Mouse (Mus musculus): Measurements from ENCODE around the gene Tomm40l. TPM values are rescaled to one million over a fixed set of nuclear protein-coding genes. Genes with fewer than 3 reads are reported as not detected.

The Tomm40l gene
- polyA plus RNA-seq, 2 experiments, result 26.3 to 29.2 TPM

- Histone ChIP-seq H3K4me2 (replicated peaks; ENCODE audit: low read depth, low read length, severe bottlenecking) (no peak overlapping the region), H3K27ac (replicated peaks; ENCODE audit: low read depth, low read length) (no peak overlapping the region), H3K36me3 (ENCODE audit: control insufficient read depth, insufficient read depth, low read length) (no peaks in the 10 kb centered on the region), H3K9ac (ENCODE audit: low read depth, low read length, severe bottlenecking) (no peak overlapping the region), H3K4me1 (ENCODE audit: control insufficient read depth, insufficient read depth, low read length) (no peaks in the 10 kb centered on the region), H3K4me3 (replicated peaks; ENCODE audit: low read length) (no peak overlapping the region), H3K27me3 (ENCODE audit: control insufficient read depth, insufficient read depth, low read length) (no peaks in the 10 kb centered on the region), H3K9me3 (ENCODE audit: control insufficient read depth, low read length) (no peaks in the 10 kb centered on the region)
- no peak for DNase-seq (ENCODE audit: low spot score)
- WGBS, result 58% methylated on average over 3 of the region's 3 CpGs
- ATAC-seq (ENCODE audit: low FRiP score, low read depth), result no peak
- TF ChIP-seq POLR2A (IDR thresholded peaks at IDR 0.05; ENCODE audit: borderline replicate concordance, extremely low read depth, insufficient read depth, insufficient read length), result no peak
These were observed 52.4 kb downstream of the Tomm40l start for GRCm38 (mm10) chr1:171169913-171170312.

GRCm38 (mm10) chr1:171168906-171169305 is 53.4 kb downstream of the Tomm40l start:
- DNase-seq (ENCODE audit: low spot score), result no peak
- TF ChIP-seq POLR2A (IDR thresholded peaks at IDR 0.05; ENCODE audit: borderline replicate concordance, extremely low read depth, insufficient read depth, insufficient read length), result no peak

More at GRCm38 (mm10) chr1:171168906-171169305, 53.4 kb downstream of the Tomm40l start:
- 83% methylated on average over 12 of the region's 12 CpGs for WGBS
- no peaks in the 10 kb centered on the region for H3K36me3 ChIP-seq (ENCODE audit: control insufficient read depth, insufficient read depth, low read length)
- H3K9ac ChIP-seq (ENCODE audit: low read depth, low read length, severe bottlenecking), result no peak overlapping the region
- H3K4me1 ChIP-seq (ENCODE audit: control insufficient read depth, insufficient read depth, low read length), result no peaks in the 10 kb centered on the region
- no peak overlapping the region for H3K4me3 ChIP-seq (replicated peaks; ENCODE audit: low read length)
- H3K27ac ChIP-seq (replicated peaks; ENCODE audit: low read depth, low read length), result no peak overlapping the region
- H3K9me3 ChIP-seq (ENCODE audit: control insufficient read depth, low read length), result no peaks in the 10 kb centered on the region
- no peaks in the 10 kb centered on the region for H3K27me3 ChIP-seq (ENCODE audit: control insufficient read depth, insufficient read depth, low read length)
- no peak for ATAC-seq (ENCODE audit: low FRiP score, low read depth)
- H3K4me2 ChIP-seq (replicated peaks; ENCODE audit: low read depth, low read length, severe bottlenecking), result no peak overlapping the region

Other genes with a start within 250 kb of the Tomm40l start
- 2.1 and 2.6 TPM in 2 replicates for gene Fcgr2b, start 246.0 kb downstream of the Tomm40l start, polyA plus RNA-seq (2012; rRNA removed)
- 2.1 and 3.2 TPM in 2 replicates for gene Fcgr2b, start 246.0 kb downstream of the Tomm40l start, polyA plus RNA-seq (2014; fragmentation: Nextera tagmentation; extraction: Ambion mirVana)
- 0.75 and 1.2 TPM in 2 replicates for gene Fcgr4, start 203.6 kb downstream of the Tomm40l start, polyA plus RNA-seq (2012; rRNA removed)
- gene Fcgr4, start 203.6 kb downstream of the Tomm40l start, polyA plus RNA-seq (2014; fragmentation: Nextera tagmentation; extraction: Ambion mirVana), result 0.59 and 0.79 TPM in 2 replicates
- 12.8 and 13.7 TPM in 2 replicates for gene Fcgr3, start 157.6 kb downstream of the Tomm40l start, polyA plus RNA-seq (2012; rRNA removed)
- 17.6 and 19.7 TPM in 2 replicates for gene Fcgr3, start 157.6 kb downstream of the Tomm40l start, polyA plus RNA-seq (2014; fragmentation: Nextera tagmentation; extraction: Ambion mirVana)
- 2.1 and 2.7 TPM in 2 replicates for gene Cfap126, start 108.6 kb downstream of the Tomm40l start, polyA plus RNA-seq (2012; rRNA removed)
- 1.1 and 1.3 TPM in 2 replicates for gene Cfap126, start 108.6 kb downstream of the Tomm40l start, polyA plus RNA-seq (2014; fragmentation: Nextera tagmentation; extraction: Ambion mirVana)
- 246 and 314 TPM in 2 replicates for gene Sdhc, start 71.9 kb downstream of the Tomm40l start, polyA plus RNA-seq (2012; rRNA removed)
- gene Sdhc, start 71.9 kb downstream of the Tomm40l start, polyA plus RNA-seq (2014; fragmentation: Nextera tagmentation; extraction: Ambion mirVana), result 273 and 281 TPM in 2 replicates
- 14.6 and 19.8 TPM in 2 replicates for gene Mpz, start 71.8 kb downstream of the Tomm40l start, polyA plus RNA-seq (2012; rRNA removed)
- gene Mpz, start 71.8 kb downstream of the Tomm40l start, polyA plus RNA-seq (2014; fragmentation: Nextera tagmentation; extraction: Ambion mirVana), result 4.9 and 5.3 TPM in 2 replicates
- gene Pcp4l1, start 26.2 kb downstream of the Tomm40l start, polyA plus RNA-seq (2012; rRNA removed), result 3.3 and 3.9 TPM in 2 replicates
- 6.0 and 6.3 TPM in 2 replicates for gene Pcp4l1, start 26.2 kb downstream of the Tomm40l start, polyA plus RNA-seq (2014; fragmentation: Nextera tagmentation; extraction: Ambion mirVana)
- 0.04 and 0.06 TPM in 2 replicates for gene Nr1i3, start 8.5 kb downstream of the Tomm40l start, polyA plus RNA-seq (2012; rRNA removed)
- 0.30 and 0.32 TPM in 2 replicates for gene Nr1i3, start 8.5 kb downstream of the Tomm40l start, polyA plus RNA-seq (2014; fragmentation: Nextera tagmentation; extraction: Ambion mirVana)
- 4.7 and 8.1 TPM in 2 replicates for gene Apoa2, start 2.5 kb upstream of the Tomm40l start, polyA plus RNA-seq (2012; rRNA removed)
- gene Apoa2, start 2.5 kb upstream of the Tomm40l start, polyA plus RNA-seq (2014; fragmentation: Nextera tagmentation; extraction: Ambion mirVana), result 1.6 and 1.9 TPM in 2 replicates
- 49.7 and 65.5 TPM in 2 replicates for gene Fcer1g, start 11.9 kb upstream of the Tomm40l start, polyA plus RNA-seq (2012; rRNA removed)
- 85.7 and 91.4 TPM in 2 replicates for gene Fcer1g, start 11.9 kb upstream of the Tomm40l start, polyA plus RNA-seq (2014; fragmentation: Nextera tagmentation; extraction: Ambion mirVana)
- gene Adamts4, start 27.9 kb upstream of the Tomm40l start, polyA plus RNA-seq (2012; rRNA removed), result 8.6 and 11.7 TPM in 2 replicates
- 10.1 and 10.6 TPM in 2 replicates for gene Adamts4, start 27.9 kb upstream of the Tomm40l start, polyA plus RNA-seq (2014; fragmentation: Nextera tagmentation; extraction: Ambion mirVana)
- gene Ndufs2, start 28.9 kb upstream of the Tomm40l start, polyA plus RNA-seq (2012; rRNA removed), result 148 and 151 TPM in 2 replicates
- 216 and 234 TPM in 2 replicates for gene Ndufs2, start 28.9 kb upstream of the Tomm40l start, polyA plus RNA-seq (2014; fragmentation: Nextera tagmentation; extraction: Ambion mirVana)
- 87.2 and 111 TPM in 2 replicates for gene B4galt3, start 47.8 kb upstream of the Tomm40l start, polyA plus RNA-seq (2012; rRNA removed)
- gene B4galt3, start 47.8 kb upstream of the Tomm40l start, polyA plus RNA-seq (2014; fragmentation: Nextera tagmentation; extraction: Ambion mirVana), result 68.7 and 72.5 TPM in 2 replicates
- 133 and 152 TPM in 2 replicates for gene Ppox, start 58.7 kb upstream of the Tomm40l start, polyA plus RNA-seq (2012; rRNA removed)
- gene Ppox, start 58.7 kb upstream of the Tomm40l start, polyA plus RNA-seq (2014; fragmentation: Nextera tagmentation; extraction: Ambion mirVana), result 55.7 and 67.2 TPM in 2 replicates
- 104 and 128 TPM in 2 replicates for gene Usp21, start 65.5 kb upstream of the Tomm40l start, polyA plus RNA-seq (2012; rRNA removed)
- gene Usp21, start 65.5 kb upstream of the Tomm40l start, polyA plus RNA-seq (2014; fragmentation: Nextera tagmentation; extraction: Ambion mirVana), result 81.2 and 96.0 TPM in 2 replicates
- gene Ufc1, start 72.5 kb upstream of the Tomm40l start, polyA plus RNA-seq (2012; rRNA removed), result 46.5 and 60.9 TPM in 2 replicates
- gene Ufc1, start 72.5 kb upstream of the Tomm40l start, polyA plus RNA-seq (2014; fragmentation: Nextera tagmentation; extraction: Ambion mirVana), result 133 and 135 TPM in 2 replicates
- gene Dedd, start 106.6 kb upstream of the Tomm40l start, polyA plus RNA-seq (2012; rRNA removed), result 72.5 and 81.1 TPM in 2 replicates
- gene Dedd, start 106.6 kb upstream of the Tomm40l start, polyA plus RNA-seq (2014; fragmentation: Nextera tagmentation; extraction: Ambion mirVana), result 50.9 and 57.7 TPM in 2 replicates
- gene Nit1, start 123.1 kb upstream of the Tomm40l start, polyA plus RNA-seq (2012; rRNA removed), result 50.0 and 54.0 TPM in 2 replicates
- gene Nit1, start 123.1 kb upstream of the Tomm40l start, polyA plus RNA-seq (2014; fragmentation: Nextera tagmentation; extraction: Ambion mirVana), result 29.0 and 30.4 TPM in 2 replicates
- gene Pfdn2, start 123.2 kb upstream of the Tomm40l start, polyA plus RNA-seq (2012; rRNA removed), result 40.5 and 82.5 TPM in 2 replicates
- 43.0 and 48.0 TPM in 2 replicates for gene Pfdn2, start 123.2 kb upstream of the Tomm40l start, polyA plus RNA-seq (2014; fragmentation: Nextera tagmentation; extraction: Ambion mirVana)
- gene Klhdc9, start 138.3 kb upstream of the Tomm40l start, polyA plus RNA-seq (2012; rRNA removed), result 1.1 and 1.3 TPM in 2 replicates
- 0.88 and 1.1 TPM in 2 replicates for gene Klhdc9, start 138.3 kb upstream of the Tomm40l start, polyA plus RNA-seq (2014; fragmentation: Nextera tagmentation; extraction: Ambion mirVana)
- gene Nectin4, start 147.6 kb upstream of the Tomm40l start, polyA plus RNA-seq (2012; rRNA removed), result 16.6 and 19.4 TPM in 2 replicates
- gene Nectin4, start 147.6 kb upstream of the Tomm40l start, polyA plus RNA-seq (2014; fragmentation: Nextera tagmentation; extraction: Ambion mirVana), result 19.2 and 21.0 TPM in 2 replicates
- 2.0 and 2.5 TPM in 2 replicates for gene Arhgap30, start 166.4 kb upstream of the Tomm40l start, polyA plus RNA-seq (2012; rRNA removed)
- 1.6 and 2.5 TPM in 2 replicates for gene Arhgap30, start 166.4 kb upstream of the Tomm40l start, polyA plus RNA-seq (2014; fragmentation: Nextera tagmentation; extraction: Ambion mirVana)
- gene Usf1, start 188.8 kb upstream of the Tomm40l start, polyA plus RNA-seq (2012; rRNA removed), result 97.0 and 128 TPM in 2 replicates
- 86.2 and 89.9 TPM in 2 replicates for gene Usf1, start 188.8 kb upstream of the Tomm40l start, polyA plus RNA-seq (2014; fragmentation: Nextera tagmentation; extraction: Ambion mirVana)
- 3.9 and 4.7 TPM in 2 replicates for gene Tstd1, start 196.4 kb upstream of the Tomm40l start, polyA plus RNA-seq (2012; rRNA removed)
- gene Tstd1, start 196.4 kb upstream of the Tomm40l start, polyA plus RNA-seq (2014; fragmentation: Nextera tagmentation; extraction: Ambion mirVana), result 2.8 and 3.4 TPM in 2 replicates
- gene F11r, start 215.0 kb upstream of the Tomm40l start, polyA plus RNA-seq (2012; rRNA removed), result 19.2 and 20.9 TPM in 2 replicates
- gene F11r, start 215.0 kb upstream of the Tomm40l start, polyA plus RNA-seq (2014; fragmentation: Nextera tagmentation; extraction: Ambion mirVana), result 35.4 and 37.6 TPM in 2 replicates

All from limb, embryonic 14.5 days (tissue).